Mouse (Mus musculus) CH12.LX (cell line): ENCODE results near the gene Dtx1.

Source experiments
- CHD2 ChIP-seq: IDR thresholded peaks from 2 replicates; pipeline ENCODE4 v1.6.1; 2011; ENCODE audit warnings: low read length, improper control_type of control experiment
- CTCF ChIP-seq, 2 experiments: IDR thresholded peaks in 1 of 2; conservative IDR thresholded peaks in 1 of 2; 2 replicates each; pipeline ENCODE4 v1.5.1; 2011 to 2012; ENCODE audit warnings: low read depth in 2 of 2, low read length in 2 of 2, improper control_type of control experiment in 1 of 2, inconsistent platforms in 1 of 2, mild to moderate bottlenecking in 1 of 2, moderate library complexity in 1 of 2
- EP300 ChIP-seq: IDR thresholded peaks from 2 replicates; pipeline ENCODE4 v1.6.1; 2011; ENCODE audit warnings: low read length, improper control_type of control experiment
- MAZ ChIP-seq: IDR thresholded peaks from 2 replicates; pipeline ENCODE4 v1.6.1; 2012; ENCODE audit warnings: low read depth, mild to moderate bottlenecking, inconsistent platforms, low read length, improper control_type of control experiment, moderate library complexity
- NELFE ChIP-seq: IDR thresholded peaks from 2 replicates; pipeline ENCODE4 v1.6.1; 2011; ENCODE audit warnings: low read depth, low read length, improper control_type of control experiment
- POLR2A ChIP-seq: IDR thresholded peaks from 2 replicates; pipeline ENCODE4 v1.6.1; 2011; ENCODE audit warnings: low read depth, mild to moderate bottlenecking, improper control_type of control experiment, low read length
- RAD21 ChIP-seq: IDR thresholded peaks from 2 replicates; pipeline ENCODE4 v1.6.1; 2011; ENCODE audit warnings: low read depth, mild to moderate bottlenecking, low read length, improper control_type of control experiment, moderate library complexity
- TBP ChIP-seq: conservative IDR thresholded peaks from 2 replicates; pipeline ENCODE4 v1.6.1; 2011; ENCODE audit warnings: low read depth, low read length, improper control_type of control experiment
- TCF12 ChIP-seq: IDR thresholded peaks from 2 replicates; pipeline ENCODE4 v1.6.1; 2014; ENCODE audit warnings: low read depth, mild to moderate bottlenecking, inconsistent platforms, low read length, improper control_type of control experiment
- UBTF ChIP-seq: IDR thresholded peaks from 2 replicates; pipeline ENCODE4 v1.6.1; 2012; ENCODE audit warnings: low read depth, mild to moderate bottlenecking, inconsistent platforms, low read length, improper control_type of control experiment, moderate library complexity
- USF1 ChIP-seq: IDR thresholded peaks from 2 replicates; pipeline ENCODE4 v1.6.1; 2014; ENCODE audit warnings: low read depth, mild to moderate bottlenecking, inconsistent platforms, low read length, improper control_type of control experiment
- USF2 ChIP-seq: conservative IDR thresholded peaks from 2 replicates; pipeline ENCODE4 v1.6.1; 2011; ENCODE audit warnings: low read depth, low read length, improper control_type of control experiment
- ZKSCAN1 ChIP-seq: IDR thresholded peaks from 2 replicates; pipeline ENCODE4 v1.6.1; 2012; ENCODE audit warnings: low read depth, inconsistent platforms, low read length, improper control_type of control experiment, borderline replicate concordance
- ZMIZ1 ChIP-seq: IDR thresholded peaks from 2 replicates; pipeline ENCODE4 v1.6.1; 2012; ENCODE audit warnings: low read depth, mild to moderate bottlenecking, inconsistent platforms, low read length, improper control_type of control experiment

GRCm38 (mm10) chr5:120635633-120636032 lies 76.1 kb downstream of the Dtx1 start:
- TF ChIP-seq CHD2 (no peak), UBTF (no peak), CTCF (conservative IDR thresholded peaks at IDR 0.05 in 1 of 2, IDR thresholded peaks at IDR 0.05 in 1 of 2; ENCODE audit: low read depth in 2 of 2, low read length in 2 of 2) (no peak), TCF12 (no peak), POLR2A (no peak), EP300 (no peak), NELFE (no peak), RAD21 (no peak), TBP (no peak), MAZ (no peak), ZKSCAN1 (no peak), USF1 (no peak), ZMIZ1 (no peak), USF2 (no peak)
